In the genomic region with DNA sequence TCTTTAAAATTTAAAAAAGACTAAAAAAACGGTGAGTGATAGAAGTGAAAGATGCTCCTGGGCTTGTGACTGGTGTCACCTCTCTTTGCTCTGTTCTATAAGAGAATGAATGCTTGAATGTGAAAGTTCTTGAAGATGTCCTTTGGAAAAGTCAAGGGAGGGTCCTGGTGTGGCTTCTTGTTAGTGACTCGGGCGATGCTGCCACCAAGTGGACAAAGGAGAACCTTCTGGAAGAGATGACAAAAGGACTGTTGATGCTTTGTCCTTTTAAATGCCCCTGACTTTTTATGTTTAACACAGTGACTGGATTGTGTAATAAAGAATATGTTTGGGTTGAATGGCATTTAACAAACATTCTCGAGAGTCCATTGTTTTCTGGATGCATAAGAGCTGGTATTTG, we compare ENCODE assay signal across 10 mouse cellular contexts. TPM values are rescaled to one million over a fixed set of nuclear protein-coding genes. Genes with fewer than 3 reads are reported as not detected.
DNase-seq lines count a peak whose midpoint lies in the region; ATAC-seq and TF ChIP-seq lines count a peak whose summit lies in the region.
"Had no signal": no experiment of that assay in that cellular context is flagged by ENCODE, and none has a peak within 500 bp of the region (broad histone marks: within the 10 kb centered on the region; RNA-seq: fewer than 3 reads in every experiment).

No protein-coding gene starts in this region.

- peak; percentile 32; the same call in 1 of the 2 replicates for TF ChIP-seq CTCF in liver, adult 2 months (IDR thresholded peaks at IDR 0.05; ENCODE audit: low read depth, low read length)

- no peaks in the 10 kb centered on the region for H3K9me3 ChIP-seq in liver, embryonic 12.5 days (replicated peaks)
- H3K9me3 ChIP-seq: neural tube, embryonic 13.5 days had no signal

- no peaks in the 10 kb centered on the region for H3K27me3 ChIP-seq in liver, adult 2 months (ENCODE audit: control insufficient read depth, insufficient read depth, low read length)
- no peaks in the 10 kb centered on the region for H3K27me3 ChIP-seq in liver, embryonic 12.5 days (replicated peaks)
- H3K27me3 ChIP-seq: neural tube, embryonic 13.5 days had no signal

- no peak overlapping the region for H3K27ac ChIP-seq in liver, adult 2 months (replicated peaks; ENCODE audit: insufficient read depth, low read depth, low read length)
- H3K27ac ChIP-seq in liver, embryonic 12.5 days, result no peak overlapping the region
- H3K27ac ChIP-seq: neural tube, embryonic 13.5 days had no signal

- H3K4me2 ChIP-seq in liver, embryonic 12.5 days, result no peak overlapping the region
- H3K4me2 ChIP-seq: neural tube, embryonic 13.5 days had no signal

- intact Hi-C loops in heart, postnatal 36 days (cut with DNase I), result loop anchor here (10.0 kb wide), 2 partner anchors 59 to 289 kb away; no protein-coding TSS in a partner anchor
- intact Hi-C loops in left cerebral cortex, postnatal 36 days (cut with DNase I), result loop anchor here (10.0 kb wide), 1 partner anchor 59 kb away; no protein-coding TSS in a partner anchor

- no peak for ATAC-seq in liver, embryonic 12.5 days
- ATAC-seq in activated CD4-positive, CD25-positive, alpha-beta regulatory T cell, adult 4 months, result no peak

- H3K4me3 ChIP-seq in liver, adult 2 months (ENCODE audit: insufficient read depth, low read depth, low read length), result no peak overlapping the region
- H3K4me3 ChIP-seq in liver, embryonic 12.5 days, result no peak overlapping the region
- H3K4me3 ChIP-seq: neural tube, embryonic 13.5 days had no signal

- 13% methylated on average over 4 of the region's 4 CpGs for WGBS in liver, adult 2 months
- WGBS in liver, embryonic 12.5 days (ENCODE audit: insufficient replicate concordance), result 14% methylated on average over 4 of the region's 4 CpGs

- TF ChIP-seq POLR2A in liver, adult 2 months (IDR thresholded peaks at IDR 0.05; ENCODE audit: extremely low read depth, insufficient read depth, low read length), result no peak

- H3K9ac ChIP-seq in liver, adult 2 months (ENCODE audit: low read depth, low read length), result no peak overlapping the region
- H3K9ac ChIP-seq in liver, embryonic 12.5 days, result no peak overlapping the region
- H3K9ac ChIP-seq: neural tube, embryonic 13.5 days had no signal

- no peaks in the 10 kb centered on the region for H3K4me1 ChIP-seq in liver, adult 2 months (ENCODE audit: control insufficient read depth, insufficient read depth, low read length)
- H3K4me1 ChIP-seq in liver, embryonic 12.5 days, result no peaks in the 10 kb centered on the region
- H3K4me1 ChIP-seq: neural tube, embryonic 13.5 days had no signal

- H3K36me3 ChIP-seq in liver, adult 2 months (ENCODE audit: control insufficient read depth, insufficient read depth, low read length), result no peaks in the 10 kb centered on the region
- no peaks in the 10 kb centered on the region for H3K36me3 ChIP-seq in liver, embryonic 12.5 days
- H3K36me3 ChIP-seq: neural tube, embryonic 13.5 days had no signal

- no peaks in the 10 kb centered on the region for H3K79me2 ChIP-seq in liver, adult 2 months (ENCODE audit: control insufficient read depth, insufficient read depth, low read length)

- peak; percentile 7 for DNase-seq in liver, adult 2 months (ENCODE audit: extremely low read depth, low read depth, low spot score)
- DNase-seq in NIH3T3 (ENCODE audit: low read depth), result peak; percentile 79
- DNase-seq in cerebellum, adult 11-12 months, result peak; percentile 4
- peak; percentile 25 to 59 for DNase-seq in heart, postnatal 36 days
- peak; percentile 35 for DNase-seq in left cerebral cortex, postnatal 36 days (ENCODE audit: low spot score in 2 of 2)
- DNase-seq in retina, postnatal 1 day, result peak; percentile 65

RNA-seq across cellular contexts. Expression of gene Pth, which starts 45.9 kb away (rescaled TPM):
- not detected in 2 replicates for total RNA-seq in liver, adult 2 months (2014; rRNA removed)
- not detected in 2 replicates for polyA plus RNA-seq in liver, adult 2 months (2012; rRNA removed)
- polyA plus RNA-seq in liver, embryonic 12.5 days (2016; fragmentation: Nextera tagmentation; extraction: Ambion mirVana), result not detected in 2 replicates
- not detected for total RNA-seq in heart, postnatal 36 days (2021)
- total RNA-seq in left cerebral cortex, postnatal 36 days (2021), result not detected
- polyA plus RNA-seq in activated CD4-positive, CD25-positive, alpha-beta regulatory T cell, adult 4 months (2017; shearing (Covaris generic)), result not detected
- polyA plus RNA-seq: gonadal fat pad, adult 2 months; neural tube, embryonic 13.5 days had no signal

Comparison
In these comparisons a context has a peak if more than half of its experiments do, and no peak if none do; other contexts are left out.
1. DNase-seq: peak in every context shown above with its lines; median percentile 79 in NIH3T3; 65 in retina, postnatal 1 day; 42 in heart, postnatal 36 days; 35 in left cerebral cortex, postnatal 36 days; 7 in liver, adult 2 months; 4 in cerebellum, adult 11-12 months.